Mouse (Mus musculus): ENCODE measurements around the gene Ddi2. TPM values are rescaled to one million over a fixed set of nuclear protein-coding genes. Genes with fewer than 3 reads are reported as not detected.

The Ddi2 gene
- polyA plus RNA-seq, 1 experiment, result 12.8 TPM

- no peaks in the 10 kb centered on the region for H3K79me3 ChIP-seq (ENCODE audit: low read depth)
- H3K4me3 ChIP-seq (ENCODE audit: insufficient read depth, poor library complexity, severe bottlenecking), result no peak overlapping the region
- no peak for TF ChIP-seq FOSL1 (IDR thresholded peaks at IDR 0.05; ENCODE audit: insufficient read depth, low read length, poor library complexity, severe bottlenecking)
- TF ChIP-seq MAX (IDR thresholded peaks at IDR 0.05), result no peak
- TF ChIP-seq MYOG (IDR thresholded peaks at IDR 0.05; ENCODE audit: control insufficient read depth, extremely low read depth, insufficient read length), result no peak
- no peak for TF ChIP-seq CEBPB (IDR thresholded peaks at IDR 0.05; ENCODE audit: low read depth)
- TF ChIP-seq USF1 (IDR thresholded peaks at IDR 0.05; ENCODE audit: low read depth), result no peak
- no peak for TF ChIP-seq MYOD1 (IDR thresholded peaks at IDR 0.05; ENCODE audit: control insufficient read depth, insufficient read length, low read depth)
- TF ChIP-seq CTCF (IDR thresholded peaks at IDR 0.05; ENCODE audit: control insufficient read depth, insufficient read depth, insufficient read length), result no peak
- H3K36me3 ChIP-seq (ENCODE audit: control insufficient read depth, insufficient read depth), result peaks cover 10% of the 10 kb centered on the region
- H3K27me3 ChIP-seq (ENCODE audit: control insufficient read depth, insufficient read depth, insufficient read length), result no peaks in the 10 kb centered on the region
- H3K79me2 ChIP-seq (ENCODE audit: control insufficient read depth, insufficient read depth), result no peaks in the 10 kb centered on the region
- no peak overlapping the region for H3ac ChIP-seq (ENCODE audit: control insufficient read depth, insufficient read length, low read depth)
Observed at GRCm38 (mm10) chr4:141635991-141636390, 87.2 kb downstream of the Ddi2 start.

- Histone ChIP-seq H3ac (ENCODE audit: control insufficient read depth, insufficient read length, low read depth) (no peak overlapping the region), H3K27me3 (ENCODE audit: control insufficient read depth, insufficient read depth, insufficient read length) (no peaks in the 10 kb centered on the region), H3K79me3 (ENCODE audit: low read depth) (no peaks in the 10 kb centered on the region), H3K4me3 (ENCODE audit: insufficient read depth, poor library complexity, severe bottlenecking) (no peak overlapping the region), H3K36me3 (ENCODE audit: control insufficient read depth, insufficient read depth) (peaks cover 9% of the 10 kb centered on the region), H3K79me2 (ENCODE audit: control insufficient read depth, insufficient read depth) (no peaks in the 10 kb centered on the region)
- TF ChIP-seq MYOD1 (IDR thresholded peaks at IDR 0.05; ENCODE audit: control insufficient read depth, insufficient read length, low read depth) (no peak), FOSL1 (IDR thresholded peaks at IDR 0.05; ENCODE audit: insufficient read depth, low read length, poor library complexity, severe bottlenecking) (no peak), USF1 (IDR thresholded peaks at IDR 0.05; ENCODE audit: low read depth) (no peak), CEBPB (IDR thresholded peaks at IDR 0.05; ENCODE audit: low read depth) (no peak), MYOG (IDR thresholded peaks at IDR 0.05; ENCODE audit: control insufficient read depth, extremely low read depth, insufficient read length) (no peak), CTCF (IDR thresholded peaks at IDR 0.05; ENCODE audit: control insufficient read depth, insufficient read depth, insufficient read length) (no peak), MAX (IDR thresholded peaks at IDR 0.05) (no peak)
Observed at GRCm38 (mm10) chr4:141632111-141632873, 90.9 kb downstream of the Ddi2 start.

DNA sequence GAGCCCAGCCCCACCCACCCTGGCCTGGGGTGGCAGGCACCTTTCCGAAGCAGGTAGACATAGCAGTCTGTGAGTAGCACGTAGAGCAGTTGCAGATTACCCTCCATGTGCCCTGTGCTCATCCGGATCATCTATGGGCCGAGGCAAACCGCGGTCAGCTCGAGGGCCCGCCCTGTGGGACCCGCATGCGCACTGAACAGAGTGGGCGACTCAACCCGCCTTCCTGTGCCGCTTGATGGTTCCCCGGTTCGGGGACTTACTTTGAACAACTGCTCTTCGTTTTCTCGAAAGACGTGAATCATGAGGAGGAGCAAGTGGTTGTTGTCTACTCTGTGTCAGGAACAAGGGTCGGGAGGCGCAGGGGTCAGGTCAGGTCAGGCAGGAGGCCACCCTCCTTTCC lies 92.0 kb downstream of the Ddi2 start:
- TF ChIP-seq MYOG (IDR thresholded peaks at IDR 0.05; ENCODE audit: control insufficient read depth, extremely low read depth, insufficient read length), result no peak
- TF ChIP-seq MAX (IDR thresholded peaks at IDR 0.05), result no peak
- TF ChIP-seq USF1 (IDR thresholded peaks at IDR 0.05; ENCODE audit: low read depth), result no peak
- TF ChIP-seq MYOD1 (IDR thresholded peaks at IDR 0.05; ENCODE audit: control insufficient read depth, insufficient read length, low read depth), result no peak
- Histone ChIP-seq H3K36me3 (ENCODE audit: control insufficient read depth, insufficient read depth) (peaks cover 9% of the 10 kb centered on the region), H3K4me3 (ENCODE audit: insufficient read depth, poor library complexity, severe bottlenecking) (no peak overlapping the region), H3K27me3 (ENCODE audit: control insufficient read depth, insufficient read depth, insufficient read length) (no peaks in the 10 kb centered on the region), H3K79me3 (ENCODE audit: low read depth) (no peaks in the 10 kb centered on the region), H3K79me2 (ENCODE audit: control insufficient read depth, insufficient read depth) (no peaks in the 10 kb centered on the region), H3ac (ENCODE audit: control insufficient read depth, insufficient read length, low read depth) (no peak overlapping the region)

- peaks cover 9% of the 10 kb centered on the region for H3K36me3 ChIP-seq (ENCODE audit: control insufficient read depth, insufficient read depth)
- TF ChIP-seq USF1 (IDR thresholded peaks at IDR 0.05; ENCODE audit: low read depth) (no peak), CTCF (IDR thresholded peaks at IDR 0.05; ENCODE audit: control insufficient read depth, insufficient read depth, insufficient read length) (no peak), MYOD1 (IDR thresholded peaks at IDR 0.05; ENCODE audit: control insufficient read depth, insufficient read length, low read depth) (no peak), CEBPB (IDR thresholded peaks at IDR 0.05; ENCODE audit: low read depth) (no peak), MYOG (IDR thresholded peaks at IDR 0.05; ENCODE audit: control insufficient read depth, extremely low read depth, insufficient read length) (no peak), MAX (IDR thresholded peaks at IDR 0.05) (no peak), FOSL1 (IDR thresholded peaks at IDR 0.05; ENCODE audit: insufficient read depth, low read length, poor library complexity, severe bottlenecking) (no peak)
- no peaks in the 10 kb centered on the region for H3K79me3 ChIP-seq (ENCODE audit: low read depth)
- H3K4me3 ChIP-seq (ENCODE audit: insufficient read depth, poor library complexity, severe bottlenecking), result no peak overlapping the region
- no peaks in the 10 kb centered on the region for H3K27me3 ChIP-seq (ENCODE audit: control insufficient read depth, insufficient read depth, insufficient read length)
- H3ac ChIP-seq (ENCODE audit: control insufficient read depth, insufficient read length, low read depth), result no peak overlapping the region
- no peaks in the 10 kb centered on the region for H3K79me2 ChIP-seq (ENCODE audit: control insufficient read depth, insufficient read depth)
Observed at GRCm38 (mm10) chr4:141630021-141630420, 93.2 kb downstream of the Ddi2 start.

DNA sequence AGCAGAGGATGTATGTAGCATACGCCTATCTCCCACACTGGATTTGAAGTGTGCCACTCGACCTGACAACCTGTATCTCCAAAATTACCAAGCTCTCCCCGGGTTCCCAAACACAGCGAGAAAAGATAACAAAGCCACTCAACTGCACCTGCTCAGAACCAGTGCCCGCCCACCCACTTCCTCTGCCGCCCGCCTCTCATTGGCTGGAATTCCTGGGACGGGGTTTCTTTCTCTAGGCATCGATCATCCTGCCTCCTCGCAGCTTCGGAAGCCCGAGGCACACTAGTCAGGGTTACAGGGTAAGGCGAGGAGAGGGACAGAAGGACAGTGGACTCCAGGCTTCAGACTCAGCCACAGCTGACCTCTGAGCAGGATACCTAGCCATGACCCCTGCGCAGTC lies 94.6 kb downstream of the Ddi2 start:
- Histone ChIP-seq H3K79me3 (ENCODE audit: low read depth) (no peaks in the 10 kb centered on the region), H3K36me3 (ENCODE audit: control insufficient read depth, insufficient read depth) (peaks cover 9% of the 10 kb centered on the region), H3K27me3 (ENCODE audit: control insufficient read depth, insufficient read depth, insufficient read length) (no peaks in the 10 kb centered on the region), H3K79me2 (ENCODE audit: control insufficient read depth, insufficient read depth) (no peaks in the 10 kb centered on the region), H3K4me3 (ENCODE audit: insufficient read depth, poor library complexity, severe bottlenecking) (no peak overlapping the region), H3ac (ENCODE audit: control insufficient read depth, insufficient read length, low read depth) (no peak overlapping the region)
- TF ChIP-seq MYOD1 (IDR thresholded peaks at IDR 0.05; ENCODE audit: control insufficient read depth, insufficient read length, low read depth) (no peak), CEBPB (IDR thresholded peaks at IDR 0.05; ENCODE audit: low read depth) (no peak), MYOG (IDR thresholded peaks at IDR 0.05; ENCODE audit: control insufficient read depth, extremely low read depth, insufficient read length) (no peak), CTCF (IDR thresholded peaks at IDR 0.05; ENCODE audit: control insufficient read depth, insufficient read depth, insufficient read length) (no peak), USF1 (IDR thresholded peaks at IDR 0.05; ENCODE audit: low read depth) (no peak), MAX (IDR thresholded peaks at IDR 0.05) (no peak), FOSL1 (IDR thresholded peaks at IDR 0.05; ENCODE audit: insufficient read depth, low read length, poor library complexity, severe bottlenecking) (no peak)

Other genes with a start within 250 kb of the Ddi2 start
- gene Spen, start 184.8 kb downstream of the Ddi2 start, polyA plus RNA-seq (2012; fragmentation: generic; extraction: Trizol), result 12.1 TPM
- gene Fblim1, start 117.3 kb downstream of the Ddi2 start, polyA plus RNA-seq (2012; fragmentation: generic; extraction: Trizol), result 49.8 TPM
- gene Tmem82, start 104.8 kb downstream of the Ddi2 start, polyA plus RNA-seq (2012; fragmentation: generic; extraction: Trizol), result not detected
- gene Slc25a34, start 99.6 kb downstream of the Ddi2 start, polyA plus RNA-seq (2012; fragmentation: generic; extraction: Trizol), result 0.13 TPM
- 13.1 TPM for gene Plekhm2, start 58.5 kb downstream of the Ddi2 start, polyA plus RNA-seq (2012; fragmentation: generic; extraction: Trizol)
- 5.4 TPM for gene Rsc1a1, start 37.8 kb downstream of the Ddi2 start, polyA plus RNA-seq (2012; fragmentation: generic; extraction: Trizol)
- not detected for gene Agmat, start 23.3 kb upstream of the Ddi2 start, polyA plus RNA-seq (2012; fragmentation: generic; extraction: Trizol)
- 5.2 TPM for gene Dnajc16, start 67.5 kb upstream of the Ddi2 start, polyA plus RNA-seq (2012; fragmentation: generic; extraction: Trizol)
- gene Casp9, start 70.2 kb upstream of the Ddi2 start, polyA plus RNA-seq (2012; fragmentation: generic; extraction: Trizol), result 17.0 TPM
- gene Cela2a, start 102.7 kb upstream of the Ddi2 start, polyA plus RNA-seq (2012; fragmentation: generic; extraction: Trizol), result not detected
- not detected for gene Ctrc, start 122.9 kb upstream of the Ddi2 start, polyA plus RNA-seq (2012; fragmentation: generic; extraction: Trizol)
- 45.1 TPM for gene Efhd2, start 151.5 kb upstream of the Ddi2 start, polyA plus RNA-seq (2012; fragmentation: generic; extraction: Trizol)

Data from C2C12 (cell line).